Mouse (Mus musculus): ENCODE measurements around the gene Hmg20b. TPM values are rescaled to one million over a fixed set of nuclear protein-coding genes. Genes with fewer than 3 reads are reported as not detected.

The Hmg20b gene
- polyA plus RNA-seq, 1 experiment: 42.7 TPM

- 38% methylated on average over 4 of the region's 4 CpGs for WGBS
- Histone ChIP-seq H3K27me3 (ENCODE audit: control insufficient read depth, insufficient read depth, low read length) (no peaks in the 10 kb centered on the region), H3K27ac (ENCODE audit: insufficient read depth, low read length) (no peak overlapping the region), H3K4me3 (replicated peaks; ENCODE audit: insufficient read depth, low read depth, low read length) (no peak overlapping the region), H3K4me1 (ENCODE audit: control insufficient read depth, insufficient read depth, low read length) (peaks cover 16% of the 10 kb centered on the region)
- DNase-seq: peak in 1 of 2 experiments; percentile 41
- TF ChIP-seq CTCF (IDR thresholded peaks at IDR 0.05; ENCODE audit: borderline replicate concordance, insufficient read depth, low read depth, low read length) (no peak), POLR2A (IDR thresholded peaks at IDR 0.05; ENCODE audit: borderline replicate concordance, insufficient read depth, low read length) (no peak)
Observed at GRCm38 (mm10) chr10:81365073-81365472, 14.8 kb upstream of the Hmg20b start.

GRCm38 (mm10) chr10:81364666-81365065 is 14.4 kb upstream of the Hmg20b start:
- H3K4me3 ChIP-seq (replicated peaks; ENCODE audit: insufficient read depth, low read depth, low read length): no peak overlapping the region
- WGBS: 15% methylated on average over 28 of the region's 28 CpGs
- TF ChIP-seq CTCF (IDR thresholded peaks at IDR 0.05; ENCODE audit: borderline replicate concordance, insufficient read depth, low read depth, low read length) (no peak), POLR2A (IDR thresholded peaks at IDR 0.05; ENCODE audit: borderline replicate concordance, insufficient read depth, low read length) (no peak)
- H3K27ac ChIP-seq (ENCODE audit: insufficient read depth, low read length): no peak overlapping the region
- H3K4me1 ChIP-seq (ENCODE audit: control insufficient read depth, insufficient read depth, low read length): peaks cover 20% of the 10 kb centered on the region
- no peaks in the 10 kb centered on the region for H3K27me3 ChIP-seq (ENCODE audit: control insufficient read depth, insufficient read depth, low read length)
- peak in 1 of 2 experiments; percentile 53 for DNase-seq

GRCm38 (mm10) chr10:81363436-81364346 is 13.4 kb upstream of the Hmg20b start:
- no peak for DNase-seq
- TF ChIP-seq POLR2A (IDR thresholded peaks at IDR 0.05; ENCODE audit: borderline replicate concordance, insufficient read depth, low read length) (no peak), CTCF (IDR thresholded peaks at IDR 0.05; ENCODE audit: borderline replicate concordance, insufficient read depth, low read depth, low read length) (no peak)
- Histone ChIP-seq H3K4me3 (replicated peaks; ENCODE audit: insufficient read depth, low read depth, low read length) (no peak overlapping the region), H3K27me3 (ENCODE audit: control insufficient read depth, insufficient read depth, low read length) (no peaks in the 10 kb centered on the region), H3K4me1 (ENCODE audit: control insufficient read depth, insufficient read depth, low read length) (peaks cover 27% of the 10 kb centered on the region), H3K27ac (ENCODE audit: insufficient read depth, low read length) (no peak overlapping the region)
- 46% methylated on average over 54 of the region's 54 CpGs for WGBS

- WGBS: 82% methylated on average over 12 of the region's 12 CpGs
- no peak for DNase-seq
- TF ChIP-seq POLR2A (IDR thresholded peaks at IDR 0.05; ENCODE audit: borderline replicate concordance, insufficient read depth, low read length) (no peak), CTCF (IDR thresholded peaks at IDR 0.05; ENCODE audit: borderline replicate concordance, insufficient read depth, low read depth, low read length) (no peak)
- Histone ChIP-seq H3K27me3 (ENCODE audit: control insufficient read depth, insufficient read depth, low read length) (no peaks in the 10 kb centered on the region), H3K4me1 (ENCODE audit: control insufficient read depth, insufficient read depth, low read length) (peaks cover 30% of the 10 kb centered on the region), H3K4me3 (replicated peaks; ENCODE audit: insufficient read depth, low read depth, low read length) (no peak overlapping the region), H3K27ac (ENCODE audit: insufficient read depth, low read length) (no peak overlapping the region)
Observed at GRCm38 (mm10) chr10:81362336-81362949, 12.2 kb upstream of the Hmg20b start.

GRCm38 (mm10) chr10:81360721-81361120 is 10.4 kb upstream of the Hmg20b start:
- DNase-seq: no peak
- Histone ChIP-seq H3K4me3 (replicated peaks; ENCODE audit: insufficient read depth, low read depth, low read length) (no peak overlapping the region), H3K27me3 (ENCODE audit: control insufficient read depth, insufficient read depth, low read length) (no peaks in the 10 kb centered on the region), H3K4me1 (ENCODE audit: control insufficient read depth, insufficient read depth, low read length) (peaks cover 34% of the 10 kb centered on the region), H3K27ac (ENCODE audit: insufficient read depth, low read length) (no peak overlapping the region)
- WGBS: 74% methylated on average over 8 of the region's 8 CpGs
- TF ChIP-seq CTCF (IDR thresholded peaks at IDR 0.05; ENCODE audit: borderline replicate concordance, insufficient read depth, low read depth, low read length): no peak
- TF ChIP-seq POLR2A (IDR thresholded peaks at IDR 0.05; ENCODE audit: borderline replicate concordance, insufficient read depth, low read length): no peak

GRCm38 (mm10) chr10:81358841-81359240 is 8.6 kb upstream of the Hmg20b start:
- TF ChIP-seq POLR2A (IDR thresholded peaks at IDR 0.05; ENCODE audit: borderline replicate concordance, insufficient read depth, low read length): no peak
- no peak for TF ChIP-seq CTCF (IDR thresholded peaks at IDR 0.05; ENCODE audit: borderline replicate concordance, insufficient read depth, low read depth, low read length)
- 75% methylated on average over 1 of the region's 1 CpGs for WGBS
- no peaks in the 10 kb centered on the region for H3K27me3 ChIP-seq (ENCODE audit: control insufficient read depth, insufficient read depth, low read length)
- no peak for DNase-seq
- peaks cover 20% of the 10 kb centered on the region for H3K4me1 ChIP-seq (ENCODE audit: control insufficient read depth, insufficient read depth, low read length)
- peak overlapping the region; percentile 82 for H3K4me3 ChIP-seq (replicated peaks; ENCODE audit: insufficient read depth, low read depth, low read length)
- no peak overlapping the region for H3K27ac ChIP-seq (ENCODE audit: insufficient read depth, low read length)

GRCm38 (mm10) chr10:81358209-81358608 is 7.9 kb upstream of the Hmg20b start:
- Histone ChIP-seq H3K4me3 (replicated peaks; ENCODE audit: insufficient read depth, low read depth, low read length) (peak overlapping the region; percentile 82), H3K27ac (ENCODE audit: insufficient read depth, low read length) (no peak overlapping the region), H3K27me3 (ENCODE audit: control insufficient read depth, insufficient read depth, low read length) (no peaks in the 10 kb centered on the region), H3K4me1 (ENCODE audit: control insufficient read depth, insufficient read depth, low read length) (peaks cover 20% of the 10 kb centered on the region)
- TF ChIP-seq CTCF (IDR thresholded peaks at IDR 0.05; ENCODE audit: borderline replicate concordance, insufficient read depth, low read depth, low read length) (no peak), POLR2A (IDR thresholded peaks at IDR 0.05; ENCODE audit: borderline replicate concordance, insufficient read depth, low read length) (no peak)
- no peak for DNase-seq
- 12% methylated on average over 4 of the region's 4 CpGs for WGBS

Data from cerebellum, adult 2 months (tissue).